Mouse (Mus musculus) colon, adult 2 months (tissue): ENCODE data around the gene Ggact. TPM values are rescaled to one million over a fixed set of nuclear protein-coding genes. Genes with fewer than 3 reads are reported as not detected.

Experiments
- polyA plus RNA-seq: library from polyadenylated mRNA; depleted of rRNA; stranded (reverse); fragments of >200 nt; gene quantifications from 2 replicates; pipeline ENCODE4 v1.2.3, GENCODE M21; 2012; rRNA removed

Gene Ggact
- 98.7 and 102 TPM in 2 replicates for polyA plus RNA-seq

GRCm38 (mm10) chr14:122913657-122914056 is at the start of gene Ggact:
TSS of gene Ggact (minus strand) at chr14:122913757.

Other genes with a start within 250 kb of the Ggact start
- gene Tmtc4, start 70.3 kb upstream of the Ggact start, polyA plus RNA-seq: 7.3 and 9.2 TPM in 2 replicates